Mouse (Mus musculus) neural tube, embryonic 14.5 days (tissue): ENCODE measurements around the gene Hist1h4c. TPM values are rescaled to one million over a fixed set of nuclear protein-coding genes. Genes with fewer than 3 reads are reported as not detected.
"Not testable (repeated sequence)": the region's sequence is repeated elsewhere in the genome, so short reads cannot be mapped to it uniquely, and the experiment has no call there.

Experiments used
- ATAC-seq: fragments of 200-750 bp; cut with Nextera tagmentation; 2 replicates; pipeline ENCODE4 v1.8.0; 2017; ENCODE audit warnings: low read depth, mild to moderate bottlenecking, moderate TSS enrichment, moderate library complexity
- H3K27ac ChIP-seq: fragments of 300-500 bp; sonication (generic); 2 replicates; pipeline ENCODE4 v1.5.1; 2014; ENCODE audit warnings: low read depth, mild to moderate bottlenecking, control low read depth, low read length, moderate library complexity, mixed read lengths
- H3K27me3 ChIP-seq: fragments of 300-500 bp; sonication (generic); 2 replicates; pipeline ENCODE4 v1.6.1; 2014; ENCODE audit warnings: low read length; ENCODE audit not compliant: control insufficient read depth, insufficient read depth
- H3K36me3 ChIP-seq: fragments of 300-500 bp; sonication (generic); 2 replicates; pipeline ENCODE4 v1.6.1; 2014; ENCODE audit warnings: low read length, mixed read lengths; ENCODE audit not compliant: control insufficient read depth, insufficient read depth
- H3K4me1 ChIP-seq: fragments of 300-500 bp; sonication (generic); 2 replicates; pipeline ENCODE4 v1.6.1; 2014; ENCODE audit warnings: low read length; ENCODE audit not compliant: control insufficient read depth, insufficient read depth
- H3K4me2 ChIP-seq: fragments of 300-500 bp; sonication (generic); 2 replicates; pipeline ENCODE4 v1.6.1; 2014; ENCODE audit warnings: mild to moderate bottlenecking, low read depth, low read length, control low read depth
- H3K4me3 ChIP-seq: fragments of 300-500 bp; sonication (generic); 2 replicates; pipeline ENCODE4 v1.5.1; 2014; ENCODE audit warnings: low read depth, low read length, control low read depth, mixed read lengths
- H3K9ac ChIP-seq: fragments of 300-500 bp; sonication (generic); replicated peaks from 2 replicates; pipeline ENCODE4 v1.6.1; 2014; ENCODE audit warnings: low read depth, mild to moderate bottlenecking, control low read depth, low read length, mixed read lengths
- H3K9me3 ChIP-seq: fragments of 300-500 bp; sonication (generic); 2 replicates; pipeline ENCODE4 v1.6.1; 2016; ENCODE audit warnings: low read length; ENCODE audit not compliant: control insufficient read depth
- WGBS: fragments of 180-500 bp; shearing (Covaris S2); extraction: QIAGEN DNeasy Blood & Tissue Kit; methylation state at CpG from one replicate; pipeline ENCODE4 v1.1.7; 2014; 5-methylcytosine and 5-hydroxymethylcytosine counted together
- polyA plus RNA-seq: library from polyadenylated mRNA; unstranded; fragments of >200 nt; fragmentation: Nextera tagmentation; extraction: Ambion mirVana; gene quantifications from 2 replicates; pipeline ENCODE4 v1.2.1, GENCODE M21; 2014

The Hist1h4c gene
- polyA plus RNA-seq, 1 experiment from 2014 or later, result 3.5 TPM

GRCm38 (mm10) chr13:23732156-23732804, 34.0 kb upstream of the Hist1h4c start:
- Histone ChIP-seq H3K27me3 (no peaks in the 10 kb centered on the region), H3K4me2 (no peak overlapping the region), H3K27ac (no peak overlapping the region), H3K4me1 (no peaks in the 10 kb centered on the region), H3K4me3 (no peak overlapping the region), H3K9me3 (no peaks in the 10 kb centered on the region), H3K36me3 (no peaks in the 10 kb centered on the region), H3K9ac (no peak overlapping the region)
- 25% methylated on average over 8 of the region's 8 CpGs for WGBS
- no peak; the same call in 1 of the 2 replicates for ATAC-seq

- no peak overlapping the region for H3K4me3 ChIP-seq
- H3K4me2 ChIP-seq, result no peak overlapping the region
- no peak overlapping the region for H3K9ac ChIP-seq
- no peaks in the 10 kb centered on the region for H3K27me3 ChIP-seq
- H3K27ac ChIP-seq, result no peak overlapping the region
- H3K9me3 ChIP-seq, result no peaks in the 10 kb centered on the region
- 35% methylated on average over 8 of the region's 8 CpGs for WGBS
- no peaks in the 10 kb centered on the region for H3K36me3 ChIP-seq
- no peak for ATAC-seq
- no peaks in the 10 kb centered on the region for H3K4me1 ChIP-seq
These were observed 32.2 kb upstream of the Hist1h4c start for GRCm38 (mm10) chr13:23730479-23730878.

DNA sequence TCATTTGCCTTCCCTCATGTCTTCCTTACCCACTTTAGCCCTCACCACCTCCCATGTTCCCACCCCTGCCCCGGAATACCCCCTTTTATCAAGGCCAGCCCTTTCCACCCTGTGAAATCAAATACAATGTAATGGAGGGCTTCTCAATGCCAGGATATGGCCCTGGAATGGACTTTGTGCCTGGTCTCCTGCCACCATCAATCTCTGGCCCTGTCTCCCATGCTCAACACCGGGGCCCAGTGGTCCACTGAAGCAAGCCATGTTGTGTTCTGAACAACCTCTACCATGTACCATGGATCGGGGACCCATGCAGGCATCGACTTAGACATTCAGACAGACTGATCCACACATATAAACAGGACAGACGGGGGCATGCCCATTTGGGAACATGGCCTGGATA, 31.5 kb upstream of the Hist1h4c start:
- Histone ChIP-seq H3K9ac (no peak overlapping the region), H3K4me2 (no peak overlapping the region), H3K27me3 (no peaks in the 10 kb centered on the region), H3K4me3 (no peak overlapping the region), H3K36me3 (no peaks in the 10 kb centered on the region), H3K4me1 (no peaks in the 10 kb centered on the region), H3K9me3 (no peaks in the 10 kb centered on the region), H3K27ac (no peak overlapping the region)
- no peak for ATAC-seq
- 92% methylated on average over 5 of the region's 5 CpGs for WGBS

DNA sequence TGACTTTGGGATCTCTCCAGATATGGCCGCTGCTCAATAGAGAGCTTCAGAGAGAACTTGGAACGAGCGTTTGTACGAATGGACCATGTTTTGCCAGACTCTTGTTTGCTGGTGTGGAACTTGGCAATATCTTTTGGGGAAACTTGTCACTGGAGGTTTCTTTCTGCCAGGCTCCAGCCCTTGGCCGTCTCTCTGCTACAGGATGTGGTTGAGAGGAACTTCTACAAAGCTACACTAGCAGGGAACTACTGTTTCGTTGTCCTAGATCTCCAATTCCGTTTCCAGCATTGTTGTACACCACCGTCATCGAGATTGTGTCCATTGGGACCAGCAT, 30.9 kb upstream of the Hist1h4c start:
- no peaks in the 10 kb centered on the region for H3K36me3 ChIP-seq
- no peaks in the 10 kb centered on the region for H3K9me3 ChIP-seq
- H3K4me3 ChIP-seq, result no peak overlapping the region
- H3K9ac ChIP-seq, result no peak overlapping the region
- no peaks in the 10 kb centered on the region for H3K27me3 ChIP-seq
- H3K4me1 ChIP-seq, result no peaks in the 10 kb centered on the region
- H3K4me2 ChIP-seq, result no peak overlapping the region
- no peak for ATAC-seq
- no peak overlapping the region for H3K27ac ChIP-seq
- 92% methylated on average over 9 of the region's 9 CpGs for WGBS

GRCm38 (mm10) chr13:23728472-23729191, 30.4 kb upstream of the Hist1h4c start:
- ATAC-seq, result no peak
- 90% methylated on average over 18 of the region's 18 CpGs for WGBS
- Histone ChIP-seq H3K36me3 (no peaks in the 10 kb centered on the region), H3K27ac (no peak overlapping the region), H3K4me2 (no peak overlapping the region), H3K9ac (no peak overlapping the region), H3K9me3 (no peaks in the 10 kb centered on the region), H3K4me1 (no peaks in the 10 kb centered on the region), H3K27me3 (no peaks in the 10 kb centered on the region), H3K4me3 (no peak overlapping the region)

- Histone ChIP-seq H3K36me3 (no peaks in the 10 kb centered on the region), H3K4me2 (no peak overlapping the region), H3K9me3 (no peaks in the 10 kb centered on the region), H3K9ac (no peak overlapping the region), H3K4me1 (no peaks in the 10 kb centered on the region), H3K27ac (no peak overlapping the region), H3K4me3 (no peak overlapping the region), H3K27me3 (no peaks in the 10 kb centered on the region)
- ATAC-seq, result no peak
- WGBS, result 33% methylated on average over 1 of the region's 1 CpGs
These were observed 27.0 kb upstream of the Hist1h4c start for GRCm38 (mm10) chr13:23725213-23725612.

GRCm38 (mm10) chr13:23724239-23724638, 26.0 kb upstream of the Hist1h4c start:
- Histone ChIP-seq H3K27ac (no peak overlapping the region), H3K4me1 (no peaks in the 10 kb centered on the region), H3K9ac (no peak overlapping the region), H3K4me3 (no peak overlapping the region), H3K27me3 (no peaks in the 10 kb centered on the region), H3K9me3 (no peaks in the 10 kb centered on the region), H3K36me3 (no peaks in the 10 kb centered on the region), H3K4me2 (no peak overlapping the region)
- no peak for ATAC-seq
- WGBS, result 87% methylated on average over 4 of the region's 4 CpGs

- not testable (repeated sequence) for H3K4me2 ChIP-seq, H3K9ac ChIP-seq, H3K36me3 ChIP-seq, H3K4me1 ChIP-seq, ATAC-seq, H3K9me3 ChIP-seq, H3K4me3 ChIP-seq, H3K27me3 ChIP-seq, H3K27ac ChIP-seq
- WGBS, result 18% methylated on average over 2 of the region's 2 CpGs
These were observed 19.5 kb upstream of the Hist1h4c start for GRCm38 (mm10) chr13:23717593-23718245.

DNA sequence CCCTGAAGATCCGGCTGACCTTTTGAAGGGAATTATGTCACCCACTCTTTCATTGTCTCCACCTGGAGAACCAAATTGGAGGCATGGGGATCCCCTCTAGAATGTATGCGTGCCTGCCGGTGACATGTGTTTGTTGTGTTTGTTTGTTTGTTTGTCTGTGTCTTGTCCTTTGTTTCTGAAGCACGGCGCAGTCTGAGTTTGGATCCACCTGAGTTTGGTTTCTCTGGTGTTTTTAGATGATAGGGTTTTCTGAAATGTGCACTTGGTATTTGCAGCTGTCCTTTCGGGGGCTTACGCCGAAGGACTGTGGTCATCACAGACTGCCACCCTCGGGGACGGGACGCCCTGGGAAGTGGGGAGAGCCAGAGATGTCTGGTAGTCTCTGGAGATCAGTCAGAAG, 18.9 kb upstream of the Hist1h4c start:
- Histone ChIP-seq H3K4me1 (no peaks in the 10 kb centered on the region), H3K9me3 (no peaks in the 10 kb centered on the region), H3K27me3 (no peaks in the 10 kb centered on the region), H3K9ac (no peak overlapping the region), H3K36me3 (no peaks in the 10 kb centered on the region), H3K27ac (no peak overlapping the region), H3K4me2 (no peak overlapping the region), H3K4me3 (no peak overlapping the region)
- no peak for ATAC-seq
- 63% methylated on average over 11 of the region's 11 CpGs for WGBS
